Mouse (Mus musculus) ES-E14 (cell line): ENCODE results near the gene Hnf1b. TPM values are rescaled to one million over a fixed set of nuclear protein-coding genes. Genes with fewer than 3 reads are reported as not detected.

Experiments
- DNase-seq: peaks from one replicate; pipeline ENCODE4 v3.0.0-alpha.2; 2013; ENCODE audit warnings: low read depth, low spot score
- H3K27ac ChIP-seq: 2 replicates; pipeline ENCODE4 v1.5.1; 2012; ENCODE audit warnings: low read depth, mild to moderate bottlenecking, low read length, moderate library complexity, mixed read lengths; ENCODE audit not compliant: poor library complexity, insufficient read depth, severe bottlenecking
- H3K36me3 ChIP-seq: 2 replicates; pipeline ENCODE4 v1.6.1; 2012; ENCODE audit warnings: mild to moderate bottlenecking, low read length, moderate library complexity, mixed read lengths; ENCODE audit not compliant: control insufficient read depth, poor library complexity, insufficient read depth, severe bottlenecking
- H3K4me1 ChIP-seq, 2 experiments: fragments of 150-350 bp in 1 of 2; sonication (generic) in 1 of 2; 2 replicates each; pipeline ENCODE4 v1.6.1; 2012; ENCODE audit warnings: low read length in 2 of 2, mild to moderate bottlenecking in 1 of 2, mixed read lengths in 1 of 2; ENCODE audit not compliant: control insufficient read depth in 2 of 2, insufficient read depth in 2 of 2, poor library complexity in 1 of 2
- H3K4me3 ChIP-seq, 2 experiments: fragments of 150-350 bp in 1 of 2; sonication (generic) in 1 of 2; 2 replicates each; pipeline ENCODE4 v1.5.1; 2012; ENCODE audit warnings: low read length in 2 of 2, low read depth in 1 of 2, mild to moderate bottlenecking in 1 of 2, mixed read lengths in 1 of 2; ENCODE audit not compliant: insufficient read depth in 1 of 2, poor library complexity in 1 of 2, severe bottlenecking in 1 of 2
- H3K9ac ChIP-seq: 2 replicates; pipeline ENCODE4 v1.6.1; 2012; ENCODE audit warnings: low read depth, mild to moderate bottlenecking, low read length, mixed read lengths; ENCODE audit not compliant: poor library complexity, insufficient read depth, severe bottlenecking
- H3K9me3 ChIP-seq: fragments of 150-350 bp; sonication (generic); 2 replicates; pipeline ENCODE4 v1.6.1; 2012; ENCODE audit warnings: low read depth, mild to moderate bottlenecking, low read length; ENCODE audit not compliant: control insufficient read depth, insufficient read depth
- CHD2 ChIP-seq: IDR thresholded peaks from 2 replicates; pipeline ENCODE4 v1.6.1; 2014; ENCODE audit warnings: mild to moderate bottlenecking, low read depth, low read length, inconsistent platforms
- HCFC1 ChIP-seq: IDR thresholded peaks from 2 replicates; pipeline ENCODE4 v1.6.1; 2012; ENCODE audit warnings: low read length, inconsistent platforms, borderline replicate concordance; ENCODE audit not compliant: insufficient read depth
- MAFK ChIP-seq: IDR thresholded peaks from 2 replicates; pipeline ENCODE4 v1.6.1; 2014; ENCODE audit warnings: mild to moderate bottlenecking, low read depth, low read length, inconsistent platforms; ENCODE audit not compliant: insufficient read depth
- ZC3H11A ChIP-seq: IDR thresholded peaks from 2 replicates; pipeline ENCODE4 v1.6.1; 2012; ENCODE audit warnings: low read depth, mild to moderate bottlenecking, inconsistent platforms, low read length, borderline replicate concordance
- ZNF384 ChIP-seq: IDR thresholded peaks from 2 replicates; pipeline ENCODE4 v1.6.1; 2012; ENCODE audit warnings: low read depth, low read length, inconsistent platforms
- in situ Hi-C, 2 experiments: fragments of 600-800 bp; cut with MboI; formaldehyde crosslinking; loops; one replicate each; pipeline ENCODE4 v1.15.1; 2025; ENCODE audit warnings: low sequenced_read_pairs in 2 of 2, inconsistent platforms in 1 of 2; ENCODE audit not compliant: unreplicated experiment in 2 of 2
- total RNA-seq: library from RNA; depleted of rRNA; stranded (reverse); fragments of 300-350 nt; gene quantifications from 2 replicates; pipeline ENCODE4 v1.2.3, GENCODE M21; 2012; rRNA removed

Gene Hnf1b
- total RNA-seq = 0.16 and 0.40 TPM in 2 replicates

GRCm38 (mm10) chr11:83849529-83850335, at the start of gene Hnf1b:
Gene Hnf1b (plus strand): TSS chr11:83850063.
- Histone ChIP-seq H3K4me3 (peak within 1 kb of the TSS; percentile 41 to 44), H3K4me1 (no peaks in the 10 kb centered on the region; a peak in 2 of 4 replicates), H3K27ac (no peak within 1 kb of the TSS), H3K9me3 (no peaks in the 10 kb centered on the region), H3K9ac (no peak within 1 kb of the TSS), H3K36me3 (no peaks in the 10 kb centered on the region)
- in situ Hi-C loops = loop anchor here (10.0 kb wide), 1 partner anchor 675 kb away; the partner anchor contains the start of gene Lhx1 (in 2 of the 2)
- TF ChIP-seq ZNF384 = no peak
- no peak for TF ChIP-seq HCFC1
- no peak for TF ChIP-seq CHD2
- no peak for TF ChIP-seq MAFK
- TF ChIP-seq ZC3H11A = no peak
- DNase-seq = no peak

GRCm38 (mm10) chr11:83802166-83802565, 47.7 kb upstream of the Hnf1b start:
- in situ Hi-C loops = no loop called here

GRCm38 (mm10) chr11:83802581-83802980, 47.3 kb upstream of the Hnf1b start:
- Histone ChIP-seq H3K36me3 (no peaks in the 10 kb centered on the region), H3K9ac (no peak overlapping the region), H3K4me3 (no peak overlapping the region), H3K27ac (no peak overlapping the region), H3K4me1 (peaks cover 2 to 3% of the 10 kb centered on the region in 2 experiments; a peak in 3 of 4 replicates), H3K9me3 (no peaks in the 10 kb centered on the region)
- in situ Hi-C loops = no loop called here
- DNase-seq = no peak
- no peak for TF ChIP-seq HCFC1
- TF ChIP-seq ZNF384 = no peak
- no peak for TF ChIP-seq MAFK
- no peak for TF ChIP-seq ZC3H11A
- no peak for TF ChIP-seq CHD2

More at GRCm38 (mm10) chr11:83802166-83802565, 47.7 kb upstream of the Hnf1b start:
- TF ChIP-seq ZNF384 (no peak), CHD2 (no peak), HCFC1 (no peak), ZC3H11A (no peak), MAFK (no peak)
- DNase-seq = no peak
- H3K9me3 ChIP-seq = no peaks in the 10 kb centered on the region
- H3K4me1 ChIP-seq = peaks cover 2 to 3% of the 10 kb centered on the region in 2 experiments; a peak in 3 of 4 replicates
- H3K36me3 ChIP-seq = no peaks in the 10 kb centered on the region
- no peak overlapping the region for H3K9ac ChIP-seq
- H3K27ac ChIP-seq = no peak overlapping the region
- H3K4me3 ChIP-seq = no peak overlapping the region

GRCm38 (mm10) chr11:83810441-83810840, 39.4 kb upstream of the Hnf1b start:
- Histone ChIP-seq H3K9ac (no peak overlapping the region), H3K9me3 (no peaks in the 10 kb centered on the region)
- no peak for TF ChIP-seq ZC3H11A
- no peak for TF ChIP-seq MAFK
- TF ChIP-seq HCFC1 = no peak
- no peak for TF ChIP-seq ZNF384
- TF ChIP-seq CHD2 = no peak

More at GRCm38 (mm10) chr11:83810441-83810840, 39.4 kb upstream of the Hnf1b start:
- Histone ChIP-seq H3K4me3 (no peak overlapping the region), H3K27ac (no peak overlapping the region), H3K4me1 (peaks cover 0 to 8% of the 10 kb centered on the region in 2 experiments; a peak in 1 of 4 replicates), H3K36me3 (no peaks in the 10 kb centered on the region)
- in situ Hi-C loops = loop anchor here in 1 of 2 experiments (10.0 kb wide), 1 partner anchor 114 kb away; no protein-coding TSS in a partner anchor
- no peak for DNase-seq
